Mouse (Mus musculus) embryonic fibroblast, embryonic 13.5 days (primary cell): ENCODE results near the gene Ruvbl1.

Experiments
- CTCF ChIP-seq: IDR thresholded peaks from 2 replicates; pipeline ENCODE4 v1.5.1; 2011; ENCODE audit warnings: mild to moderate bottlenecking, control low read depth, low read length, moderate library complexity, borderline replicate concordance; ENCODE audit not compliant: insufficient read depth
- POLR2A ChIP-seq: IDR thresholded peaks from 2 replicates; pipeline ENCODE4 v1.6.1; 2011; ENCODE audit warnings: low read depth, mild to moderate bottlenecking, control low read depth, low read length, moderate library complexity

- no peak for TF ChIP-seq POLR2A
- TF ChIP-seq CTCF = no peak
These were observed 57.8 kb downstream of the Ruvbl1 start for GRCm38 (mm10) chr6:88523043-88523442.
